Mouse (Mus musculus) urinary bladder, postnatal 36 days (tissue): ENCODE measurements around the gene Adh1.

Experiments
- DNase-seq, 2 experiments: peaks; one replicate each; pipeline ENCODE4 v3.0.0; 2022; ENCODE audit warnings: low spot score in 2 of 2, mixed read lengths in 1 of 2

Adh1 gene

GRCm38 (mm10) chr3:138240942-138241341 lies 19.8 kb upstream of the Adh1 start:
- no peak for DNase-seq

- no peak for DNase-seq
Observed at GRCm38 (mm10) chr3:138241371-138241770, 19.4 kb upstream of the Adh1 start.

GRCm38 (mm10) chr3:138242021-138242726 lies 18.6 kb upstream of the Adh1 start:
- DNase-seq: no peak

GRCm38 (mm10) chr3:138242933-138243332 lies 17.9 kb upstream of the Adh1 start:
- no peak for DNase-seq

GRCm38 (mm10) chr3:138244338-138244874 lies 16.4 kb upstream of the Adh1 start:
- DNase-seq: no peak

- DNase-seq: no peak
Observed at GRCm38 (mm10) chr3:138246511-138247020, 14.2 kb upstream of the Adh1 start.

GRCm38 (mm10) chr3:138247241-138247640 lies 13.6 kb upstream of the Adh1 start:
- DNase-seq: no peak

- DNase-seq: no peak
Observed at GRCm38 (mm10) chr3:138248011-138248410, 12.8 kb upstream of the Adh1 start.

- peak; percentile 46 to 69 for DNase-seq
Observed at GRCm38 (mm10) chr3:138248746-138249145, 12.0 kb upstream of the Adh1 start.

GRCm38 (mm10) chr3:138251156-138251555 lies 9.6 kb upstream of the Adh1 start:
- no peak for DNase-seq

GRCm38 (mm10) chr3:138254205-138254604 lies 6.6 kb upstream of the Adh1 start:
- DNase-seq: no peak

- peak in 1 of 2 experiments; percentile 46 for DNase-seq
Observed at GRCm38 (mm10) chr3:138255366-138255765, 5.4 kb upstream of the Adh1 start.

- DNase-seq: peak in 1 of 2 experiments; percentile 75
Observed at GRCm38 (mm10) chr3:138255780-138256550, 4.8 kb upstream of the Adh1 start.

GRCm38 (mm10) chr3:138262568-138262967 lies 1.8 kb downstream of the Adh1 start:
- DNase-seq: no peak

GRCm38 (mm10) chr3:138263154-138263930 lies 2.6 kb downstream of the Adh1 start:
- no peak for DNase-seq

- DNase-seq: no peak
Observed at GRCm38 (mm10) chr3:138264648-138265047, 3.9 kb downstream of the Adh1 start.

GRCm38 (mm10) chr3:138270507-138270906 lies 9.7 kb downstream of the Adh1 start:
- peak in 1 of 2 experiments; percentile 30 for DNase-seq

GRCm38 (mm10) chr3:138271297-138271696 lies 10.5 kb downstream of the Adh1 start:
- DNase-seq: no peak

- no peak for DNase-seq
Observed at GRCm38 (mm10) chr3:138273080-138273479, 12.3 kb downstream of the Adh1 start.

- no peak for DNase-seq
Observed at GRCm38 (mm10) chr3:138275100-138275499, 14.3 kb downstream of the Adh1 start.

GRCm38 (mm10) chr3:138282556-138282955 lies 21.8 kb downstream of the Adh1 start:
- DNase-seq: no peak

GRCm38 (mm10) chr3:138283831-138284230 lies 23.0 kb downstream of the Adh1 start:
- DNase-seq: no peak
